Comparison of ENCODE assay signal across 12 mouse cellular contexts in genomic region chr12:116528861-116529260, GRCm38 (mm10). TPM values are rescaled to one million over a fixed set of nuclear protein-coding genes. Genes with fewer than 3 reads are reported as not detected.
"Had no signal": no experiment of that assay in that cellular context is flagged by ENCODE, and none has a peak within 500 bp of the region (broad histone marks: within the 10 kb centered on the region; RNA-seq: fewer than 3 reads in every experiment).

No protein-coding gene starts in this region.

- DNase-seq: kidney, postnatal 14 days; kidney, postnatal 4 days; liver; lung, adult 18-20 months; lung, postnatal 10 days; lung, postnatal 36 days; thymus, adult 18-20 months; thymus, postnatal 14 days; thymus, postnatal 4 days had no signal

RNA-seq across cellular contexts. Expression of gene Ptprn2, which starts 43.3 kb away (rescaled TPM):
- total RNA-seq: monocyte, adult 5-6 weeks had no signal
- polyA plus RNA-seq: kidney, embryonic 16.5 days; liver, embryonic 12.5 days had no signal
